Mouse (Mus musculus) layer of hippocampus, postnatal 14 days (tissue): ENCODE data around the gene Aktip. TPM values are rescaled to one million over a fixed set of nuclear protein-coding genes. Genes with fewer than 3 reads are reported as not detected.

Source experiments
- DNase-seq, 2 experiments: peaks; one replicate each; pipeline ENCODE4 v3.0.0; 2021 to 2022; ENCODE audit warnings: low spot score in 2 of 2, mixed read lengths in 1 of 2
- total RNA-seq, 2 experiments: library from RNA; stranded (reverse); gene quantifications; 2 replicates each; pipeline ENCODE4 v1.2.3; 2021

The Aktip gene
- total RNA-seq, 2 experiments from 2014 or later: 62.6 to 65.3 TPM

DNA sequence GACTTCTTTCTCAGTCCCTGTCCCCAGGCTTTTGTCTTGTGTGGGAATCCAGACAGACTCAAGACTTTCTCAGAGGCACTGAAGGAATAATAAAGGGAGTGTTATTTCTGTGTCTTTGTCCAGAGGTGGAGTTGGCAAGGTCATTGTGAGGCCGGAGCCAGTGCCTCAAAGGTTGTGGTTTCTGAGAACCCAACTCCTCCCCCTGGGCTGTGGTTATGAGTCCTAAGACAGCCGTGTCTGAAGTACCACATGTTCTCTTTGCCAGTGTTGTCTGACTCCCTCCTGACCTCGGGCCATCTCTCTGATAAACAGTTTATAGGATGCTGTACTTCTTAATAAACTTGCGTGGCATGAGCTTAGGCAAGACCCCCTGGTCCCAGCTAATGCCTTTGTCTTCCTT lies 134.6 kb downstream of the Aktip start:
- no peak for DNase-seq

Other genes starting within 250 kb of the Aktip start
- 10 to 100 TPM; 32.1 to 34.6 TPM for gene Rbl2, start 129.9 kb downstream of the Aktip start, total RNA-seq
- 10 to 100 TPM; 21.0 to 21.9 TPM for gene Rpgrip1l, start 113.3 kb upstream of the Aktip start, total RNA-seq
- 100 to 1,000 TPM; 123 to 127 TPM for gene Fto, start 113.5 kb upstream of the Aktip start, total RNA-seq